20 mouse cellular contexts compared by ENCODE assay signal in genomic region chr17:62369100-62369499, GRCm38 (mm10).
"Had no signal": no experiment of that assay in that cellular context is flagged by ENCODE, and none has a peak within 500 bp of the region (broad histone marks: within the 10 kb centered on the region; RNA-seq: fewer than 3 reads in every experiment).

No protein-coding gene starts in this region.

- H3K36me3 ChIP-seq: liver, embryonic 13.5 days; midbrain, embryonic 10.5 days; midbrain, embryonic 13.5 days; neural tube, embryonic 13.5 days had no signal

- H3K27me3 ChIP-seq: liver, embryonic 13.5 days; megakaryocyte, embryonic 14.5 days; midbrain, embryonic 13.5 days; neural tube, embryonic 13.5 days had no signal

- H3K9me3 ChIP-seq: liver, embryonic 13.5 days; midbrain, embryonic 10.5 days; midbrain, embryonic 13.5 days; neural tube, embryonic 13.5 days had no signal

- H3K9ac ChIP-seq: liver, embryonic 13.5 days; midbrain, embryonic 13.5 days; neural tube, embryonic 13.5 days had no signal

- H3K4me1 ChIP-seq: liver, embryonic 13.5 days; megakaryocyte, embryonic 14.5 days; midbrain, embryonic 10.5 days; midbrain, embryonic 13.5 days; neural tube, embryonic 13.5 days had no signal

- ATAC-seq: intestine, embryonic 16.5 days; lung, postnatal 0 days; midbrain, embryonic 13.5 days; midbrain, embryonic 16.5 days had no signal

- H3K4me3 ChIP-seq: left cerebral cortex, adult 2 months; liver, embryonic 13.5 days; megakaryocyte, embryonic 14.5 days; midbrain, embryonic 10.5 days; midbrain, embryonic 13.5 days; myocyte; neural tube, embryonic 13.5 days had no signal

- H3K27ac ChIP-seq: kidney, postnatal 0 days; left cerebral cortex, adult 2 months; liver, embryonic 13.5 days; midbrain, embryonic 10.5 days; midbrain, embryonic 13.5 days; neural tube, embryonic 13.5 days; stomach, postnatal 0 days had no signal

- H3K4me2 ChIP-seq: liver, embryonic 13.5 days; midbrain, embryonic 13.5 days; neural tube, embryonic 13.5 days had no signal

- DNase-seq: kidney, adult 18-20 months; kidney, postnatal 25 days; layer of hippocampus, adult 9-11 months; liver, embryonic 13.5 days; lung, adult 2 months; lung, postnatal 36 days; retina, postnatal 1 day; right cerebral cortex, postnatal 4 days; thymus, postnatal 25 days had no signal
